Mouse (Mus musculus): ENCODE data around the gene Glra1.
"Not testable (repeated sequence)": the region's sequence is repeated elsewhere in the genome, so short reads cannot be mapped to it uniquely, and the experiment has no call there.

The Glra1 gene

DNA sequence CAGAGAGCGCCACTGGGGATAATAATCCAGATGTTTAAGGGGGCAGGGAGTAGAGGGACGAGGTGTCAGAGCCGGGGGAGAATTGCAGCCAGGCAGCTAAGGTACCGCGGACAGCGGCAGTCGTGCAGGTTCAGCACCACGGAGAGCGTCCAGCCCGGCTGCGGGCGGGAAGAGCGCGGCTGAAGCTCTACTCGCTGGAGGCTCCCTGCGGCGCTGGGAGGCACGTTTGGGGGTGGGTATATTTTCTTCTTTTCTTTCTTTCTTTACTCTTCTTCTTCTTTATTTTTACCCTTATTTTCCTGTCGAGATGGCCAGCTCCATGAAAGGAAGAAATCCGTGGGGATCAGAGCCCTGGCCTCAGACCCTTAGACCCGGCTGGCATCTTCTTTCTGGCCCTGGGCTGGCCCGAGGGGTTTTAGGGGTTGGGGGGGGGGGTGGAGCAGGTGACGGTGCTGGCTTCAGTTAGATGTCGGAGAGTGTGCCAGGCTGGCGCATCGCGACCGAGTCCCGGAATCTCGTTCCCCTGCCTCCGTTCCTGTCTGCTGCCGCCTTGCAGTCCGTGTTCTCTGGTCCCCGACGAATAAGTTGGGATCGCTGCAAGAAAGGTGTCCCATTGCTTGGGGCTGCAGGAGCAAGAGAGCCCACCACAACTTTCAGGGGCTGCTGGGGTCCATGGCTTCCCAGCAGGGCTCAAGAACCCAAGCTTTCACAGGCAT lies at the start of gene Glra1:
Gene Glra1 (minus strand): TSS at position 391 of the 716 bp plus-strand sequence.
- DNase-seq (ENCODE audit: low read depth, low spot score): peak; percentile 5

DNA sequence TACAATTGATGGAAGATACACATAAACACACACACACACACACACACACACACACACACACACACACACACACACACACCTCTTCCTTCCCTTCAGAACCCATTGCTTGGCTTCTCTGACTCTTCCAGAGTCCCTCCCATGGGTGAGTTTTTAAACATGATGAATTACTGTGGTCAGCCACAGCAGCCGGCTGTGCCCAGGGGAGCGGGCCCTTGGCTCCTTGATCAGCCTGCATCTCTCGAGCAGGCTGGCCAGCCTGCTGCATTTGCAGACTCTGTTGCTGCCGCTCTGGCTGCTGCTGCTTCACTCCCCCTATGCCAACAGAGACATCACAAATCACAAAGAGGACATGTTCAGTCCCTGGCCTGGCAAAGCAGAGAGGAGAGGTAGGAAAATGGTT lies 29.0 kb upstream of the Glra1 start:
- DNase-seq (ENCODE audit: low read depth, low spot score): no peak

DNA sequence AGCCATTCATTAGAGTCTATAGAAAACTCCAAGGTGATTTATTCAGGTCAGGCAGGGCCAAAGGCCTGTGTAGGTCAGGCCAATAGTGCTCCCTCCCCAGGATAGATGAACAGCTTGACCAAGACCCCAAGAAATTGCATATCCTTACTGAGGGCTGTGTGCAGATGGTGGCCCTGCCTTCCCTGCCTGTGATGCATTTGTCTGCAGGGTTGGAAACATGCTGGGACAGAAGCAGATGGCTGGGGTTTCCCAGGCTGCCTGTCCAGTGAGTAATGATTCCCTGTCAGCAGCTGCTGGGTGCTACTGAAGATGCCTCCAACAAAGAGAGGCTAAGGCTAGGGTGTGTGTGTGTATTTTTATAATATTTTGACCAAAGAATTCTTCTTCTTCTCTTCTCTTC lies 25.9 kb upstream of the Glra1 start:
- no peak for DNase-seq (ENCODE audit: low read depth, low spot score)

DNA sequence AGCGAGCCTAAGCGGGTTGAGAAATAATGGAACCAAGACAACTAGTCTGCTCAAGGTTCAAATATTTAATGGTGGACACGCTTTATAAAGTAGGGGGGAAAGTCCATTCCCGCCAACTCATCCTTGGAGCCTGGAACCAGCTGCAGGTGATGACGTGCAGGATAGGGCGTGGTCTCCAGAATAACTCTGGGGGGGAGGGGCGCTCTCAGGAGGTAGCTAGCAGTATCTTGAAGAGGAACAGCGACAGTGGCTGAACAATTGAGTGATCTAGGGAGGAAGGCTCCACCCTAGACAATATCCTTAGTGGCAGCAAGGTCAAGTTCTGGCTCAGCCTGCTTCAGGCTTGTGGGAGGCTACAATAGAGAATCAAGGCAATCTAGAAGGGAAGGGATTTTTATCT lies 6.6 kb upstream of the Glra1 start:
- DNase-seq (ENCODE audit: low read depth, low spot score): not testable (repeated sequence)

DNA sequence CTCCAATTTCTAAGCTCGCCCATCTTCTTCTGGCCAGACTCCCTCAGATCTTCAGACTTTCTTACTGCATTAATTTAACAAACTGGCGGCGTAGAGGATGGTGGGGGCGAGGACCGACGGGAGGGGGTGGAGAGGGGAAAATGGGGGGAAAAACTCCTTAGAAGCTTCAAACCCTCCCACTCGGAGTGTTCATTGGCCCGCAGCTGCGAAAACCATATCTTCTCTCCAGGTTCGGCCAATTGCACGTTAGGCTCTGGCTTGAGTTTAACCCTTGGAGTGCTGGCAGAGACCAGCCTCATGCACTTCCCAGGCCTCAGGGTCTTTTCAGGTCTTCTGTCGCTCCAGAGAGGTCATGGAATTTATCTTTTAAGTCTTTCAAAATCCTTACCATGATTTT lies 524 bp upstream of the Glra1 start:
- no peak for DNase-seq (ENCODE audit: low read depth, low spot score)

DNA sequence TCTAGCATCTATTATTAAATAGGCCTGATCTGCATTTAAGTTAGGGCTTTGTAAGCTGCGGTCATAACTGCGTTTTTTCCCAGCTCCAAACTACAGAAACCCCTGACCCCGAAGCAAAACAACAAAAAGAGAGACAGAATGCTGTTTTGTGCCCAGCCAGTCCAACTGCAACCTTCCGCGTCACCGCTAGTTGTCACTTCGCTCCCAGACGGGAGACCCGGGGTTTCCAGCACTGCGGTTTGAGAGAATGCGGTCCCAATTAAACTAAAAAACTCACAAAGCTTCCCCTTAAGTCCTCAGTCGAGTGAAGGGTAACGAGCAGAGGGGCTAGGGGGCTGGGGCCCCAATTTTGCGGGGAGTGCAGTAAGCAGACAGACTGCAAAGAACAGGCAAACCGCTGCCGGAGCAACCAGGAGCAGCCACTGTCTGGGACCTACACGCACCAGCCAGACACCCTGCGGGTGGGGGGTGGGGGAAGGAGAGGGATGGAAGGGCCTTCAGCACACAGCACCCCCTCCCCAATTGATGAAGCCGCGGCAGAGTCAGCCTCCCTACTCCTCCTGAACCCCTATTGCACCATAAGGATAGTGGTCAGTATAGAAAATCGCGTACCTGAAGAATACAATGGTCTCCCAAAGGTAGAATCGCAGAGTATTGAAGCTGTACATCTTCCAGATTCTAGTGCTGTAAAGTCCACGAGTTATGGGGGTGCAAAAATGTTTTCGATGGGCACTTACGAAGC lies 761 bp downstream of the Glra1 start:
- DNase-seq (ENCODE audit: low read depth, low spot score): no peak

DNA sequence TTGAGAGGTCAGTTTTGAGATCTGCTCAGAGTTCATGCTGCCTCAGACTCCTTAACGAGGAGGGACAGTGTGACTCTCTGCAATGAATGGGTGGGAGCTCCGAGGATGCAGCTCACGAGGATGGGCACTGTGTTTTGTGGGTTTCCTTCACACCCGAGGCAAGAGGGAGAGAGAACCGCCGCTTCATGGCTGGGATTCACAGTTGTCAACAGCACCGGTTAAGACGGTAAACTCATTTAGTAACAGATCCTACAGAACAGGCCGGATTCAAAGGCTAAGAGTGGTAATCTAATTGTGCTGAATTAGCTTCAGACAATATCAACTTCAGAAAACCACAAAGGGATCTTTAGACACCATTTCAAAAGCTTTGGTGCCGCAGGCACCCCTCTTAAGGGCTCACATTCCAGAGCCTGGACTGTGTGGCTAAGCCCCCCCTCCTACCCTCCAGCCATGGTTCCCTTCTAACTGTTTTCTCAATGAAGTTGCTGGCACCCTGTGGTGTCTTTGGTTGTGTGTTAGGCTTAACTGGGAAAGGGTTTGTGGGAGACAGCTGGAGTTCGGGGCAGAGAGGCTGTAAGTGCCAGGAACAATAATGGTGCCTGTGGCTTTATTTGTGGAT lies 6.4 kb downstream of the Glra1 start:
- no peak for DNase-seq (ENCODE audit: low read depth, low spot score)

DNA sequence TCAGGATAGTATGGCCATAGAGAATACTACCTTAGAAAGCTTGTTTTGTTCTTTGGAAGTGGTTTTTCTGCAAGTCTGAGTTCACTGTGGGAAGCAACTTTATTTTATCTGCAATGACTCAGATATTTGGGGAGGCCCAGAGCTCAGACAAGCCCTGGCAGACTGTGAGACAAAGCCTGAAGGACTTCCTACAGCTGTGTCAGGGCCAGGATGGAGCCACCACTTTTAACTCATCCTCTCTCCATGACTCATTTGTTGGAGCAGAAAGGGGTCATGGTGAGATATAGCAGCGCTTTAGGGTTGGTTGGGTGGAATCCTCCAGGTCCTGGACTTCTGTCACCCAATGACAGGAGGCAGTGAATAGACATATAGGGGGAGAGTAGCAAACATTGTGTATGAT lies 12.3 kb downstream of the Glra1 start:
- DNase-seq (ENCODE audit: low read depth, low spot score): no peak

DNA sequence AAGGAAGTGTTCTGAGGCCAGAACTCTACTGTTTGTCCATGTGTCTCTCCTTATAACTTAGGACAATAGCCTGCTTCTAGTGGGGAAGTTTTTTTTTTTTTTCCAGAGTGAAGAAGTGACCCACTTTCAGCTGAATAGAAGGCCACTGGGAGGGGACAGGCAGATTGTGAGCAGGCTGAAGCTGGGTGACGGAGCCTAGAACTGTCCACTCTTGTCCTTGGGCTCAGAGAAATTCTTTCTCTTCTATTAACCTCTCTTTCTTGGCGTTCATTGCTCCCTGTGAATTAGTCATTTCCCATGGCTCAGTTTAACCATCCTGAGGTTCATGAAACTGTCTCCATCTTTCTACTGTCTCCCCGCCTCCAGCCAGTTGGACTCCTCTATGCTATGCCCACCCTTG lies 13.6 kb downstream of the Glra1 start:
- no peak for DNase-seq (ENCODE audit: low read depth, low spot score)

DNA sequence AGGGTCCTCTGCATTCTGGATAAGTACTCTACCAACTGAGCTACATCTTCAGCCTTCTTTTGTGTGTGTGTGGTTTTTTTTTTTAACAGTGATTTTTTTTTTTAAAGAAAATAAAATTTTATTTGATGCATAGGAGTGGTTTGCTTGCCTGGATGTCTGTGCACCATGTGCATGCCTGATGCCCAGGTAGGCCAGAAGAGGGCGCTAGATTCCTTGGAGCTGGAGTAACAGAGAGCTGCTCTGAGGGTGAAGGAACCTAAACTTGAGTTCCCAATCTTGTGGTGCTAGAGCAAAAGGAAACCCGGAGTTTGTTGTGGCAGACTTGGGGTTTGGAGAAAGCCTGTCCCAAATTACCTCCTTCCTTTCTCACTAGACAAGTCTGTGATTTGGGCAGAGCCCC lies 16.8 kb downstream of the Glra1 start:
- DNase-seq (ENCODE audit: low read depth, low spot score): no peak

DNA sequence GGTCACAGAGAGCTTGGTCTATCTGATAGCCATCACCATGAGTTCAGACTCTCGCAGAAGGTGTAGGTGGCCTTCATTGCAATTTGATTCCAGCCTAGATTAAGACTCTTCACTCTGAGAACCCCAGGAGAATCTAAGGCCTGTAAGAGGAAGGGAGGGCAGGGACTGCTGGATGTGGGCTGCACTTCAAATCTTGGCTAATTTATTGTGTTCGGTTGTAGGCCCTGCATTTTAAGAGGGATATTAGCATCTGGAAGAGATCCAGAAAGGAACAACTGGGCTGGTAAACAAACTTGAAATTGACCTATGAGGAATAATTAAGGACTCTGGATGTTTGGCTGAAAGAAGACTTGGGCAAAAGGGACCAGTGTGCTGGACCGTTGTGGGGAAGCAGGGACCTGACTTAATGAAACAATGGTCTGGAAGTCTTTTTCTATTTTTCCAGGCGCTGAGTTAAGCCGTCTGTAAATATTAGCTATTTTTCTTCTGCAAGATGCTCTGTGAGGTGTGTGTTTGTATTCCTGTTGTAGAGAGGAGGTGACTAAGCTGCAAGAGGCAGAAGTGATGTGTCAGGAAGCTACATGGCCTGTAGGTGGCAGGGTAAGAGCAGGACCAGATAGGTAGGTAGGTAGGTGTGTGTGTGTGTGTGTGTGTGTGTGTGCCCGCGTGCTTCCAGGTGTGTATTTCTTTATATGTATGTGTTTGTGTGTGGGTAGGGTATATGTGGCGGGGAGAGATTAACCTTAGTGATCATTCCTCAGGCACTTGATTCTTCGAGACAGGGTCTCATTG lies 18.4 kb downstream of the Glra1 start:
- no peak for DNase-seq (ENCODE audit: low read depth, low spot score)

DNA sequence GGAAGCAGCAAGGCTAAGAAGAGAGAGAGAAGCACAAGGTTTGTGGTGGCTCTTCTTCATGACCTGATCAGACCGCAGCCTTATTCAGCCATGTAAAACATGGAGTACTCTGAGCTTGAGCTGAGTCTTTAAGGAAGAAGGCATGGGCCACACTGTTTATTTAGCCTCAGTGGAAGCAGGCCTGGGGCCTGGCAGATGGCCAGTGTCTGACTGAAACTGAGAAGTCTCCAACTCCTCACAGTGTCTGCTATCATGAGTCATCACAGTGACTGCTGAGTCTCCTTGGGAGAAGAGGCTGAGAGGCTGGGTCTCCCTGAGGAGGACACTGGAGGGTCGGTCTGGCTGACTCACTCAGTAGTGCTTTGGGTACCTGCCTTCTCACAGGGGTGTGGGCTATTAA lies 33.6 kb downstream of the Glra1 start:
- no peak for DNase-seq (ENCODE audit: low read depth, low spot score)

DNA sequence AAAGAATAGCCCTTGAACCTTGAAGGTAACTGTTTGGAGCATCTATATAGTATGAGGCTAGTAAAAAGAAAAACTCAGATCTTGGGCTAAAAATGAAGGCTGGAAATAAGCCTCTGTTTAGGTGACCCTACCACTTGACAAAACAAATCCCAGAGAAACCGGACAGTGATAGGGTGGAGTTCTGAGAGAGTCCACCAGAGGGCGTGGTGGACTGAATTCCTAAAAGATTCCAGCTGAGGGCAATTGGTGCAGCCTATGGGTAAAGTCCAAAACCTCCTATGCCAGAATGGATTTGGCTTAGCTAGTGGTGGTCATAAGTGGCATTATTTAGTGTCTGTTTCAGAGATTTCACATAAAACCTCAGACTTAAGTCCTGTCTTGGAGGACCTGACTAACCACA lies 36.9 kb downstream of the Glra1 start:
- peak; percentile 14 for DNase-seq (ENCODE audit: low read depth, low spot score)

DNA sequence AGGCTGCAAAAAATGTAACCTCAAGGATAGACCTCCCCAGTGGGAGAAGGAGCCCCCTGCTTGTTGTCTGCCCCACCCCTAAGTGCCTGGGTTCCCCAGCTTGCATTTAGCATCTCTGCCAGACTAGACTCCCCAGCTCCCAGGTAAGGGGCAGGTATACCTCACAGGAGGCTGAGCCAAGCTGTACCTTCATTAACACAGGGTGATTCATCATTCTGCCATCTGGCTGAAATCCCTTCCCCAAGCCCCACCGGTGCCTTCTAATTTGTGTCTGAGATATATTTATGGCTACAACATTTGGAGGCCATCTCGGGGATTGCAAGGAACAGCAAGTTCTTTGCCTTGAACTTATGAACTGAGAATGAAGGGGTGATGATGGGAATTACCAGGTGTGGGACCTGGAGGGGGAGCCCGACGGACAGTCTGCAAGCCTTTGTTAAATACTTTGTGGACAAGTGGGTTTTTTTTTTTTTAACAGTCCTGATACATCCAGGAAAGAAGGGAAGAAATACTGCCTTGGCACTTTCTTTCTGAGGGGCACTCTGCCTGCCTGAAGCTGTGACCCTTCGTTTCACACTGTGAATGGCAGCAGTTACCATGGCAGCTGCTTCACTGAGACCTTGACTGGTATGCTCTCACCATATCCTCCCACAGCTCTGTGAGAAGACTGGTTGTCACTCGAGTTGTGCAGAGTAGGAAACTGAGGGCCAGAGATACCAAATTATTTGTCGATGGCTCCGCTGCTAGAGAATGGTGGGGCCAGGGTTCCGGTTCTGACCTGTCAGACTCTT lies 41.5 kb downstream of the Glra1 start:
- no peak for DNase-seq (ENCODE audit: low read depth, low spot score)

DNA sequence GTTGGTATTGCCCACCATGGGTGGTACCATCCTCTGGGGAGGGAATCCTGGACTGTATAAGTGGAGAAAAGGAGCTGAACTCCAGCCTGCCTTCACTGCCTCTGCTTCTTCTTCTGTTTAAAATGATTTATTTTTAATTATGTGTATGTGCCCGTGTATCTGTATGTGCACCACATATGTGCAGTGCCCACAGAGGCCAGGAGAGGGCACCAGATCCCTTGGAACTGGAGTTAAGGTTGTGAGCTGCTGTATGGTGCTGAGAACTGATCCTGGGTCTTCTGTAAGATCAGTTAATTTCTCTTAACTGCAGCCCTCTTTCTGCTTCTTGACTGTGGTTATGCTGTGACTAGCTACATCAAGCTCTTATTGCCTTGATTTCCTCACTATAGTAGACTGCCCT lies 62.3 kb downstream of the Glra1 start:
- DNase-seq (ENCODE audit: low read depth, low spot score): no peak

DNA sequence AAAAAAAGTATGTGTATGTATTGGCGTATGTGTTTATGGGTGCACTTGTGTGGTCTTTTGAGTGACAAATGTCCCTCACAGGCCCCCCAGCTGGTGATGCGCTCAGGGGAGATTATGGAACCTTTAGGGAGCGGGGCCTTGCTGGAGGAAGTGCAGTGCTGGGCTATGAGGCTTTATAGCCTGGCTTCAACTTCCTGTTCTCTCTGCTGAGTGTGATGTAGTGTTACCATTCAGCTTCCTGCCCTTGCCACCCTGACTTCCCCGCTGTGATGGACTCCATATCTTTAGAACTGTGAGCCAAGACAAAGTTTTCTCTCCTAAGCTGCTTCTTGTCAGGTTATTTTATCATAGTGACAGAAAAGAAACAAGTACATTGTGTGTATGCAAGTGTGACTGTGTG lies 65.3 kb downstream of the Glra1 start:
- DNase-seq (ENCODE audit: low read depth, low spot score): peak; percentile 8

DNA sequence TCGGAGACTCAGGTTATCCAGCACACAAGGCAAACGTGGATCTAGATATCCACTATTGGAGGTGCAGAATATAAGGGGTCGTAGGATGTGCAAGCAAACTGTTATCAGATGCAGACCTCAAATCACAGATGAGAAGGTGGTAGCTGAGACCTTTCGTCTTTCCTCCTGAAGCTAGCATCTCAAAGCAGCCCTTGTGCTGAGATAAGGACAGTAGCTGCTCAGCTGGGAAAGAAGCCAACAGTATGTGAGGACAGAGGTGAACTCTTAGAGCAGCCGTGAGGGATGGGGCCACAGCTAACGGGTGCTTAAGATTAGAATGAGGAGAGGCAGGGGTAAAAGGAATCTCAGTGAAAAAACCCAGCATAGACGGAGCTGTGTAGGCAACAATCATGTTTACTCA lies 65.9 kb downstream of the Glra1 start:
- no peak for DNase-seq (ENCODE audit: low read depth, low spot score)

DNA sequence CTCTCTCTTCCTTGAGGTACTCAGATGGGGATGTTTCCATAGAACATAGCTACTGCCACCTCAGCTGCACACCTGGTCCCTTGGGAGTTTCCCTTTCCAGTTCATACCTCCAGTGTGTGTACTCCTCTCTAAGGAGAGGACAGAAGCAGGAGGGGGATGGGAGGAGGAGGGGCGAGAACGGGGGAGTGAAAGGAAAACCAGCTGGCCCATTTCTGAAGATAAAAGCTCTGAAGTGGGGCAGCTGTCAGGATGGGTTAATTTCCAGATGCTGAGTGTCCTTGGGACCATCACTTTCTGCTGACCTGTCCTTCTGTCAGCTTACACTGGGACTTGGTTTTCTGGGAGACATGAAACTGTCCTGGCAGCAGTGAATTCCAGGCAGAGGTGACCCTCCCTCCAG lies 73.2 kb downstream of the Glra1 start:
- no peak for DNase-seq (ENCODE audit: low read depth, low spot score)

DNA sequence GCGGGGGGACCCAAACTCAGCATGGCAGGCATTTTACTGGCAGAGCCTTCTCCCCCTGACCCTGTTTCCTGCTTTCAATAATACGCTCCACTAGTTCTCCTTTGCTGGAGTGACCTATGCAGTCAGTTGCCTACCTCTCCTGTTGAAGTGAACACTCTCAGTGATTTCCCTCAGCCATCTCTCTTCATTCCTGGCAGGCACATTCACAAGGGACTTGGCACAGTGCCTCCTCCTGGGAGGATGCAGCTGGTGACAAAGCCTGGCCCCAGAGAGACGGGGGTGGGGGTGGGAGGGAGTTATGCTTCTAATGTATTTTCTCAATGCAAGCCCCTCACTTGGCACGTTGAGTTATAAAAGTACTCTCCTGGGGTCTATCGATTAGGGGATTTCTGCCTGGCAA lies 74.6 kb downstream of the Glra1 start:
- no peak for DNase-seq (ENCODE audit: low read depth, low spot score)

DNA sequence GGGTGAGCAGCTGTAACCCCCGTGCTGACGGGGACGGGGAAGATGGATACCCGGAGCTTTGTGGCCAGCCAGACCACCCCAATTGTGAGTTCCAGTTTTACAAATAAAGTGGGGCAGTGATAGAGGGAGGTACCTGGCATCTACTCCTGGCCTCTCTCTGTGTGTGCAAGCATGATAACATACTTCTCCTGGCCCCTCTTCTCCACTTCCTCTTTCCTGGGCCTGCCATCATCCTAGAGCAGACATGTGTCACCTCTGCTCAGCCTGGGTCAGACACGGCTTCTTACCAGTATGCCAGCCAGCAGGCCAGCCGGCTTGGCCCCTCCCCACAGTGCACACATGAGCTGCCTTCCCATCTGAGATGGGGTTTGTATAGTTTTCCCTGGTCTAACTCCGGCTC lies 77.3 kb downstream of the Glra1 start:
- peak; percentile 39 for DNase-seq (ENCODE audit: low read depth, low spot score)
